Mouse (Mus musculus): ENCODE data around the gene Apopt1.

- TF ChIP-seq GATA1 (IDR thresholded peaks at IDR 0.05; ENCODE audit: low read length) (no peak), TAL1 (IDR thresholded peaks at IDR 0.05; ENCODE audit: low read length) (no peak)
Observed at GRCm38 (mm10) chr12:111743981-111744423, 30.9 kb downstream of the Apopt1 start.

Data from erythroblast, embryonic 14.5 days (primary cell).